Mouse (Mus musculus) lung, adult 2 months (tissue): ENCODE measurements around the gene Sfta2.
A peak's percentile ranks its signal among the peaks of the same experiment; 100 is the strongest.

ENCODE experiments used
- CTCF ChIP-seq: fragments of 200-500 bp; IDR thresholded peaks from 2 replicates; pipeline ENCODE4 v1.5.1; 2011; ENCODE audit warnings: mild to moderate bottlenecking, low read length, control low read depth; ENCODE audit not compliant: insufficient read depth
- POLR2A ChIP-seq: fragments of 200-500 bp; IDR thresholded peaks from 2 replicates; pipeline ENCODE4 v1.6.1; 2011; ENCODE audit warnings: low read depth, mild to moderate bottlenecking, control low read depth, low read length, borderline replicate concordance; ENCODE audit errors: extremely low read depth

- TF ChIP-seq CTCF: peak; percentile 89
- TF ChIP-seq POLR2A: no peak
Measured at GRCm38 (mm10) chr17:35584330-35584937, 16.9 kb upstream of the Sfta2 start.
